Mouse (Mus musculus) embryonic facial prominence, embryonic 12.5 days (tissue): Measurements from ENCODE around the gene Tesk2. TPM values are rescaled to one million over a fixed set of nuclear protein-coding genes. Genes with fewer than 3 reads are reported as not detected.
"Not testable (repeated sequence)": the region's sequence is repeated elsewhere in the genome, so short reads cannot be mapped to it uniquely, and the experiment has no call there.

ENCODE experiments used
- ATAC-seq: fragments of 200-750 bp; cut with Nextera tagmentation; 2 replicates; pipeline ENCODE4 v1.8.0; 2017; ENCODE audit not compliant: insufficient number of reproducible peaks, insufficient read depth, low FRiP score, low TSS enrichment
- H3K27ac ChIP-seq: fragments of 300-500 bp; sonication (generic); 2 replicates; pipeline ENCODE4 v1.5.1; 2016; ENCODE audit warnings: mild to moderate bottlenecking
- H3K27me3 ChIP-seq: fragments of 300-500 bp; sonication (generic); 2 replicates; pipeline ENCODE4 v1.6.1; 2016; ENCODE audit warnings: mild to moderate bottlenecking, moderate library complexity
- H3K36me3 ChIP-seq: fragments of 300-500 bp; sonication (generic); 2 replicates; pipeline ENCODE4 v1.6.1; 2016; ENCODE audit warnings: mild to moderate bottlenecking
- H3K4me1 ChIP-seq: fragments of 300-500 bp; sonication (generic); 2 replicates; pipeline ENCODE4 v1.6.1; 2016
- H3K4me2 ChIP-seq: fragments of 300-500 bp; sonication (generic); replicated peaks from 2 replicates; pipeline ENCODE4 v1.6.1; 2016; ENCODE audit warnings: mild to moderate bottlenecking, moderate library complexity
- H3K4me3 ChIP-seq: fragments of 300-500 bp; sonication (generic); 2 replicates; pipeline ENCODE4 v1.5.1; 2016; ENCODE audit warnings: mild to moderate bottlenecking
- H3K9ac ChIP-seq: fragments of 300-500 bp; sonication (generic); 2 replicates; pipeline ENCODE4 v1.6.1; 2016; ENCODE audit warnings: mild to moderate bottlenecking, moderate library complexity
- H3K9me3 ChIP-seq: fragments of 300-500 bp; sonication (generic); 2 replicates; pipeline ENCODE4 v1.6.1; 2016; ENCODE audit warnings: mild to moderate bottlenecking, moderate library complexity
- WGBS: fragments of 180-500 bp; shearing (Covaris S2); methylation state at CpG from one replicate; pipeline ENCODE4 v1.1.7; 2016; 5-methylcytosine and 5-hydroxymethylcytosine counted together
- polyA plus RNA-seq: library from polyadenylated mRNA; unstranded; fragments of >200 nt; fragmentation: Nextera tagmentation; extraction: Ambion mirVana; gene quantifications from 2 replicates; pipeline ENCODE4 v1.2.1, GENCODE M21; 2016

Tesk2 gene
- 11.8 TPM in 2 replicates for polyA plus RNA-seq

- Histone ChIP-seq H3K9ac (peak within 1 kb of the TSS; percentile 78), H3K4me1 (peaks cover 8% of the 10 kb centered on the region; the same call in 1 of the 2 replicates), H3K36me3 (0 out of 2 replicates have a peak, but pooled peaks cover 5% of the 10 kb centered on the region), H3K4me3 (peak within 1 kb of the TSS; percentile 84), H3K27me3 (no peaks in the 10 kb centered on the region), H3K27ac (peak within 1 kb of the TSS; percentile 89), H3K9me3 (no peaks in the 10 kb centered on the region), H3K4me2 (peak within 1 kb of the TSS; percentile 93)
- WGBS, result 1% methylated on average over 33 of the region's 34 CpGs
- peak; percentile 94 for ATAC-seq
These were observed at the start of gene Tesk2 for GRCm38 (mm10) chr4:116720343-116721097. Tesk2 (plus strand) TSS chr4:116720948.

GRCm38 (mm10) chr4:116672785-116673184, 48.0 kb upstream of the Tesk2 start:
- H3K9me3 ChIP-seq, result no peaks in the 10 kb centered on the region
- no peak overlapping the region for H3K9ac ChIP-seq
- no peak overlapping the region for H3K27ac ChIP-seq
- no peaks in the 10 kb centered on the region for H3K4me1 ChIP-seq
- no peaks in the 10 kb centered on the region for H3K36me3 ChIP-seq
- H3K27me3 ChIP-seq, result no peaks in the 10 kb centered on the region
- 72% methylated on average over 2 of the region's 2 CpGs for WGBS
- no peak overlapping the region for H3K4me2 ChIP-seq
- no peak overlapping the region for H3K4me3 ChIP-seq
- ATAC-seq, result no peak

DNA sequence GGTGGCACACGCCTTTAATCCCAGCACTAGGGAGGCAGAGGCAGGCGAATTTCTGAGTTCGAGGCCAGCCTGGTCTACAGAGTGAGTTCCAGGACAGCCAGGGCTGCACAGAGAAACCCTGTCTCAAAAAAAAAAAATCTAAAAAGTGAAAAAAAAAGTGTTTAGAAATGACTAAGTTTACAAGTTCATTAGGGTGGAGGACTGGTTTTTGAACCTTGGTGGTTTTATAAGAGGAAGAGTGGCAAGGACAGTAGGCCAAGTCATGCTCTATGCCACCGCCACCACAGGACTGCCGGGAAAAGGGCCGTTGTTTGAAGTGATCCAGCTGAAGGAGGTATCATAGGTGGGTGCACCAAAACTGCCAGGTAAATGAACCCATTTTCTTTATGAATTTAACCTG, 46.0 kb upstream of the Tesk2 start:
- H3K36me3 ChIP-seq, H3K4me3 ChIP-seq, H3K27me3 ChIP-seq, H3K9me3 ChIP-seq, H3K27ac ChIP-seq, H3K4me2 ChIP-seq, H3K4me1 ChIP-seq, H3K9ac ChIP-seq, ATAC-seq: not testable (repeated sequence)
- WGBS, result 86% methylated on average over 6 of the region's 6 CpGs

GRCm38 (mm10) chr4:116676027-116676426, 44.7 kb upstream of the Tesk2 start:
- no peaks in the 10 kb centered on the region for H3K4me1 ChIP-seq
- no peaks in the 10 kb centered on the region for H3K36me3 ChIP-seq
- no peak overlapping the region for H3K4me2 ChIP-seq
- H3K4me3 ChIP-seq, result no peak overlapping the region
- no peak overlapping the region for H3K9ac ChIP-seq
- H3K27me3 ChIP-seq, result no peaks in the 10 kb centered on the region
- WGBS, result 89% methylated on average over 3 of the region's 3 CpGs
- ATAC-seq, result no peak
- no peak overlapping the region for H3K27ac ChIP-seq
- H3K9me3 ChIP-seq, result no peaks in the 10 kb centered on the region

DNA sequence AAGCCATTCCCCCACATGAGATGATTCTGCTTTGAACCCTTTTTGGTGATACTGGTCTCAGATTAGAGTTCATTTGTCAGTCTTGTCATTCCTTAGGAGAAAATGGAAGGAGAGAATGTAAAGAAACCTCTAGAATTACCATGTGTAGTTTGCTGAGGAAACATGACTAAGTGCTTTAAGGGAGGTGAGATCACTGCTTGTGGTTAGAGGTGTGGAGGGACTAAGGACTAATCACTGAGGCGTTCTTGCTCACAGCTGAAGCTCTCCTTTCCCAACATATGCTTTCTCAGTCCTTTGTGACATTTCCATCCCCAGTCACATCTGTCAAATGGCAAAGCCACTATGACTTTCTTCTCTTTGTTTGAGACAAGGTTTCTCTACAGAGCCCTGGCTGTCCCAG, 42.9 kb upstream of the Tesk2 start:
- H3K9ac ChIP-seq, result no peak overlapping the region
- ATAC-seq, result no peak
- no peaks in the 10 kb centered on the region for H3K9me3 ChIP-seq
- no peaks in the 10 kb centered on the region for H3K4me1 ChIP-seq
- no peaks in the 10 kb centered on the region for H3K36me3 ChIP-seq
- no peak overlapping the region for H3K27ac ChIP-seq
- no peaks in the 10 kb centered on the region for H3K27me3 ChIP-seq
- WGBS, result 75% methylated on average over 1 of the region's 1 CpGs
- no peak overlapping the region for H3K4me2 ChIP-seq
- H3K4me3 ChIP-seq, result no peak overlapping the region

- Histone ChIP-seq H3K9ac (no peak overlapping the region), H3K4me2 (no peak overlapping the region), H3K27ac (no peak overlapping the region), H3K36me3 (no peaks in the 10 kb centered on the region), H3K4me3 (no peak overlapping the region), H3K27me3 (no peaks in the 10 kb centered on the region), H3K9me3 (no peaks in the 10 kb centered on the region), H3K4me1 (no peaks in the 10 kb centered on the region)
- WGBS, result 65% methylated on average over 5 of the region's 5 CpGs
- no peak for ATAC-seq
These were observed 41.6 kb upstream of the Tesk2 start for GRCm38 (mm10) chr4:116679141-116679540.

GRCm38 (mm10) chr4:116680521-116680920, 40.2 kb upstream of the Tesk2 start:
- ATAC-seq, H3K4me3 ChIP-seq, H3K4me1 ChIP-seq, H3K27ac ChIP-seq, H3K9me3 ChIP-seq, H3K9ac ChIP-seq, H3K36me3 ChIP-seq, H3K27me3 ChIP-seq, H3K4me2 ChIP-seq: not testable (repeated sequence)
- WGBS, result 80% methylated on average over 4 of the region's 4 CpGs

GRCm38 (mm10) chr4:116683957-116684356, 36.8 kb upstream of the Tesk2 start:
- Histone ChIP-seq H3K27ac (no peak overlapping the region), H3K9me3 (no peaks in the 10 kb centered on the region), H3K9ac (no peak overlapping the region), H3K4me3 (no peak overlapping the region), H3K4me1 (peaks cover 10% of the 10 kb centered on the region), H3K36me3 (peaks cover 5% of the 10 kb centered on the region), H3K27me3 (no peaks in the 10 kb centered on the region), H3K4me2 (no peak overlapping the region)
- WGBS, result 91% methylated on average over 4 of the region's 4 CpGs
- ATAC-seq, result no peak

DNA sequence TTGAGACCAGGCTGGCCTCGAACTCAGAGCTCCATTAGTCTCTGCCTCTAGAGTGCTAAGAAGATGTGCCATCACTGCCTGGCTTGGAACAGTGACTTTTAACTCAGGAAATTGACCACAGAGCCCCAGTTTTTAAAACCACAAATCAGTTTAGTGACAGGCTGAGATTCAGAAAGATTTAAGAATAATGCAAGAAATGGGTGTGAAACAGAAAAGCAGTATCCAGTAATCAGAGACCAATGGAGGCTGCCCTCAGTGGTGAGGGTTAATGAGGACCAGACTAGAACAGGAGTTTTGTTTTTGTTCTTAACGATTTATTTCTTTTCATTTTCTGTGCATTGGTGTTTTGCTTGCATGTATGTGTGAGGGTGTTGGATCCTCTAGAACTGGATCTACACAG, 36.1 kb upstream of the Tesk2 start:
- Histone ChIP-seq H3K36me3 (peaks cover 12% of the 10 kb centered on the region), H3K4me3 (peak overlapping the region; percentile 70; the same call in 1 of the 2 replicates), H3K27ac (peak overlapping the region; percentile 95), H3K4me2 (peak overlapping the region; percentile 78), H3K9ac (peak overlapping the region; percentile 72; the same call in 1 of the 2 replicates), H3K27me3 (no peaks in the 10 kb centered on the region), H3K9me3 (no peaks in the 10 kb centered on the region), H3K4me1 (peaks cover 13% of the 10 kb centered on the region)
- WGBS, result 62% methylated on average over 2 of the region's 2 CpGs
- ATAC-seq, result no peak

GRCm38 (mm10) chr4:116685402-116686061, 35.2 kb upstream of the Tesk2 start, which contains the start of gene Prdx1:
Prdx1 (plus strand) TSS chr4:116685544.
- H3K9ac ChIP-seq, result peak within 1 kb of the TSS; percentile 72
- H3K4me2 ChIP-seq, result peak within 1 kb of the TSS; percentile 78
- no peaks in the 10 kb centered on the region for H3K27me3 ChIP-seq
- H3K36me3 ChIP-seq, result peaks cover 18% of the 10 kb centered on the region
- peaks cover 13% of the 10 kb centered on the region for H3K4me1 ChIP-seq
- ATAC-seq, result peak; percentile 93
- H3K9me3 ChIP-seq, result no peaks in the 10 kb centered on the region
- peak within 1 kb of the TSS; percentile 70 for H3K4me3 ChIP-seq
- H3K27ac ChIP-seq, result peak within 1 kb of the TSS; percentile 95
- WGBS, result under 1% methylated on average over 56 of the region's 56 CpGs

DNA sequence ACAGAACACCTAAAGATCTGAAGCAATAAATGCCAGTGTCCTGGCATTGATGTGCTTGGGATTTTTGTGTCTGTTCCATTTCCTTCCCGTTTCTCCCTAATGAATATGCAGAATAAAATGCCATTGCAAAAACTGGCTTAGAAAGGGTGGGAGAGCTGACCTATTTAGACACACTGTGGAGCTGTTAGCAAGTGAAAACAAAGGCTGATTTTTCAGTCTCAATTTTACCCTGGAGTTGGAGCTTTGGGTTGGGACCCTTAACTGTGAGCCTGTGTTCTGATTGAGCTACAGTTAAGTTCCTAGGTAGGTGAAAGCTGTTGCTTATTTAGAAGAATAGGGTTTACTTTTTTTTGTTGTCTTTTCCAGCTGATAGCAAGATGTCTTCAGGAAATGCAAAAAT, 33.7 kb upstream of the Tesk2 start:
- WGBS, result 38% methylated on average over 1 of the region's 1 CpGs
- H3K4me2 ChIP-seq, result peak overlapping the region; percentile 78
- H3K27ac ChIP-seq, result no peak overlapping the region
- peak overlapping the region; percentile 72; the same call in 1 of the 2 replicates for H3K9ac ChIP-seq
- H3K36me3 ChIP-seq, result peaks cover 31% of the 10 kb centered on the region
- no peaks in the 10 kb centered on the region for H3K9me3 ChIP-seq
- H3K27me3 ChIP-seq, result no peaks in the 10 kb centered on the region
- H3K4me1 ChIP-seq, result peaks cover 13% of the 10 kb centered on the region
- ATAC-seq, result no peak
- H3K4me3 ChIP-seq, result peak overlapping the region; percentile 70

DNA sequence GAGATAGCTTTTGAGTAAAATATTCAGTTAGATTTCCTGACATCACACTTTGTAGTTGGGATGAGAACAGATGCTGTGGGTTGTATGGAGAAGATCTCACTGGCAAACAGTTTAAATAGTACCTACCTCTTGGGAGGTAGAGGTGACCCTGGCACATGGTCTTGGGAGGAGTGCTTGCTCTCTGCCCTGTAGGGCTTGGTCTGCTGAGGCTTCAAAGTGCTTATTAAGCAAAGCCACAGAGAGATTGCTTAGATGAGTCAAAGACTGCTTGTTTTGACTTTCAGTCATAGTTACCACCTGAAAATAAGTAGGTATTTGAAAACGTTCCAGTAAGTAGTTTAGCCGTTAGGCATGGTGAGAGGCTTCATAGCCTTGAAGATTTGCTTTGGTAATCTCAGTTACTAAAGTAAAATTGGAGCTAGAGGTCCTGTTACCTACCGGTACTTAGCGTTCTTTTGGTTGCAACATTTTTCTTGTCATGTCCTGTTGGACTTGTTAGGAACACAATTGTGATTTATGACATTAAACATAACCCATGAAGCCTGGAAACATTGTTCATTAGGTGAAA, 31.4 kb upstream of the Tesk2 start:
- no peak overlapping the region for H3K4me3 ChIP-seq
- WGBS, result 84% methylated on average over 4 of the region's 4 CpGs
- H3K4me1 ChIP-seq, result peaks cover 13% of the 10 kb centered on the region
- no peak for ATAC-seq
- no peak overlapping the region for H3K27ac ChIP-seq
- H3K27me3 ChIP-seq, result no peaks in the 10 kb centered on the region
- H3K36me3 ChIP-seq, result peaks cover 50% of the 10 kb centered on the region
- no peaks in the 10 kb centered on the region for H3K9me3 ChIP-seq
- H3K9ac ChIP-seq, result no peak overlapping the region
- no peak overlapping the region for H3K4me2 ChIP-seq
